12 mouse cellular contexts compared by ENCODE assay signal in genomic region chr14:8258335-8258627, GRCm38 (mm10). TPM values are rescaled to one million over a fixed set of nuclear protein-coding genes. Genes with fewer than 3 reads are reported as not detected.
DNase-seq lines count a peak whose midpoint lies in the region; ATAC-seq and TF ChIP-seq lines count a peak whose summit lies in the region.
"Had no signal": no experiment of that assay in that cellular context is flagged by ENCODE, and none has a peak within 500 bp of the region (broad histone marks: within the 10 kb centered on the region; RNA-seq: fewer than 3 reads in every experiment).

No protein-coding gene starts in this region.

- no peaks in the 10 kb centered on the region for H3K9me3 ChIP-seq in intestine, postnatal 0 days (ENCODE audit: control insufficient read depth)
- no peaks in the 10 kb centered on the region for H3K9me3 ChIP-seq in intestine, embryonic 15.5 days
- H3K9me3 ChIP-seq in liver, embryonic 13.5 days (replicated peaks) = no peaks in the 10 kb centered on the region
- H3K9me3 ChIP-seq: G1E; heart, embryonic 12.5 days had no signal

- no peak for TF ChIP-seq CTCF in intestine, postnatal 0 days (IDR thresholded peaks at IDR 0.05; ENCODE audit: low read depth)

- H3K36me3 ChIP-seq in intestine, postnatal 0 days (ENCODE audit: control insufficient read depth, insufficient read depth) = no peaks in the 10 kb centered on the region
- H3K36me3 ChIP-seq in intestine, embryonic 15.5 days = no peaks in the 10 kb centered on the region
- no peaks in the 10 kb centered on the region for H3K36me3 ChIP-seq in liver, embryonic 13.5 days
- H3K36me3 ChIP-seq: G1E; heart, embryonic 12.5 days had no signal

- DNase-seq in MN1 (ENCODE audit: low spot score) = peak; percentile 25
- peak; percentile 71 for DNase-seq in adrenal gland, postnatal 14 days
- DNase-seq in liver, embryonic 13.5 days = no peak
- DNase-seq in layer of hippocampus, adult 8-10 months (ENCODE audit: low spot score in 2 of 2) = no peak
- no peak for DNase-seq in ovary, postnatal 10 days (ENCODE audit: low spot score)
- DNase-seq: cerebellum, postnatal 36 days; thymus, adult 2 months had no signal

- H3K27me3 ChIP-seq in intestine, postnatal 0 days (replicated peaks; ENCODE audit: control insufficient read depth, insufficient read depth, low read length) = no peaks in the 10 kb centered on the region
- no peaks in the 10 kb centered on the region for H3K27me3 ChIP-seq in intestine, embryonic 15.5 days (replicated peaks)
- H3K27me3 ChIP-seq in liver, embryonic 13.5 days = no peaks in the 10 kb centered on the region

- no peak overlapping the region for H3K4me3 ChIP-seq in intestine, postnatal 0 days (ENCODE audit: low read depth, low read length)
- no peak overlapping the region for H3K4me3 ChIP-seq in intestine, embryonic 15.5 days (replicated peaks)
- H3K4me3 ChIP-seq in liver, embryonic 13.5 days (replicated peaks) = peak overlapping the region; percentile 8; the same call in 1 of the 2 replicates
- H3K4me3 ChIP-seq: heart, embryonic 12.5 days had no signal

- 0 out of 2 replicates have a peak, but pooled peaks cover 2% of the 10 kb centered on the region for H3K4me1 ChIP-seq in intestine, postnatal 0 days (replicated peaks; ENCODE audit: control insufficient read depth, insufficient read depth, low read length)
- H3K4me1 ChIP-seq in intestine, embryonic 15.5 days (replicated peaks) = no peaks in the 10 kb centered on the region
- H3K4me1 ChIP-seq in liver, embryonic 13.5 days (replicated peaks) = 0 out of 2 replicates have a peak, but pooled peaks cover 8% of the 10 kb centered on the region

- 46% methylated on average over 3 of the region's 3 CpGs for WGBS in intestine, postnatal 0 days
- WGBS in intestine, embryonic 15.5 days = 37% methylated on average over 3 of the region's 3 CpGs
- 33% methylated on average over 3 of the region's 3 CpGs for WGBS in liver, embryonic 13.5 days (ENCODE audit: insufficient replicate concordance)

- ATAC-seq in intestine, postnatal 0 days = no peak
- no peak for ATAC-seq in intestine, embryonic 15.5 days
- ATAC-seq in liver, embryonic 13.5 days (ENCODE audit: low read depth) = no peak

- peak overlapping the region; percentile 25 for H3K4me2 ChIP-seq in intestine, postnatal 0 days (replicated peaks; ENCODE audit: low read depth)
- no peak overlapping the region for H3K4me2 ChIP-seq in intestine, embryonic 15.5 days (replicated peaks)
- peak overlapping the region; percentile 43 for H3K4me2 ChIP-seq in liver, embryonic 13.5 days
- H3K4me2 ChIP-seq: heart, embryonic 12.5 days had no signal

- H3K27ac ChIP-seq in intestine, postnatal 0 days (ENCODE audit: low read depth, low read length) = peak overlapping the region; percentile 64
- H3K27ac ChIP-seq in intestine, embryonic 15.5 days = no peak overlapping the region
- peak overlapping the region; percentile 71 for H3K27ac ChIP-seq in liver, embryonic 13.5 days

- H3K9ac ChIP-seq in intestine, postnatal 0 days (ENCODE audit: low read depth, low read length) = 0 out of 2 replicates have a peak overlapping the region, but pooled peaks have one; percentile 3
- no peak overlapping the region for H3K9ac ChIP-seq in intestine, embryonic 15.5 days
- H3K9ac ChIP-seq in liver, embryonic 13.5 days = peak overlapping the region; percentile 49
- H3K9ac ChIP-seq: heart, embryonic 12.5 days had no signal

RNA-seq across cellular contexts. Expression of gene Acox2, which starts 0.9 kb away (rescaled TPM):
- 9.3 and 10.8 TPM in 2 replicates for polyA plus RNA-seq in intestine, postnatal 0 days (2015; fragmentation: Nextera tagmentation; extraction: Ambion mirVana)
- 0.88 and 0.91 TPM in 2 replicates for polyA plus RNA-seq in intestine, embryonic 15.5 days (2015; fragmentation: Nextera tagmentation; extraction: Ambion mirVana)
- total RNA-seq in adrenal gland, postnatal 14 days (2021) = 2.2 and 30.4 TPM in 2 replicates
- 9.8 and 12.1 TPM in 2 replicates for polyA plus RNA-seq in liver, embryonic 13.5 days (2015; fragmentation: Nextera tagmentation; extraction: Ambion mirVana)
- total RNA-seq in layer of hippocampus, adult 8-10 months (2022) = not detected
- total RNA-seq: G1E; megakaryocyte progenitor cell, adult 5-6 weeks had no signal
- polyA plus RNA-seq: G1E had no signal

RNA-seq across cellular contexts. Expression of gene Kctd6, which starts 44.3 kb away (rescaled TPM):
- polyA plus RNA-seq in intestine, postnatal 0 days (2015; fragmentation: Nextera tagmentation; extraction: Ambion mirVana) = 18.8 and 19.5 TPM in 2 replicates
- polyA plus RNA-seq in intestine, embryonic 15.5 days (2015; fragmentation: Nextera tagmentation; extraction: Ambion mirVana) = 11.2 and 12.4 TPM in 2 replicates
- total RNA-seq in adrenal gland, postnatal 14 days (2021) = 12.3 and 15.4 TPM in 2 replicates
- polyA plus RNA-seq in liver, embryonic 13.5 days (2015; fragmentation: Nextera tagmentation; extraction: Ambion mirVana) = 3.8 and 4.9 TPM in 2 replicates
- total RNA-seq in layer of hippocampus, adult 8-10 months (2022) = 10 to 100 TPM; 52.8 to 75.2 (median 63.4) TPM

RNA-seq across cellular contexts. Expression of gene Fam107a, which starts 59.5 kb away (rescaled TPM):
- 0.16 TPM in 2 replicates for polyA plus RNA-seq in intestine, postnatal 0 days (2015; fragmentation: Nextera tagmentation; extraction: Ambion mirVana)
- 0.43 and 0.44 TPM in 2 replicates for polyA plus RNA-seq in intestine, embryonic 15.5 days (2015; fragmentation: Nextera tagmentation; extraction: Ambion mirVana)
- total RNA-seq in adrenal gland, postnatal 14 days (2021) = 5.0 and 8.7 TPM in 2 replicates
- 0.08 TPM in 2 replicates for polyA plus RNA-seq in liver, embryonic 13.5 days (2015; fragmentation: Nextera tagmentation; extraction: Ambion mirVana)
- 100 to 1,000 TPM; 232 to 320 (median 258) TPM for total RNA-seq in layer of hippocampus, adult 8-10 months (2022)
- total RNA-seq: megakaryocyte progenitor cell, adult 5-6 weeks had no signal
- polyA plus RNA-seq: G1E had no signal

Comparison
In these comparisons a context has a peak if more than half of its experiments do, and no peak if none do; other contexts are left out.
1. DNase-seq: peak in MN1 (single experiment) and adrenal gland, postnatal 14 days (single experiment); none in liver, embryonic 13.5 days (single experiment), layer of hippocampus, adult 8-10 months (0 of 2) and ovary, postnatal 10 days (single experiment).